Comparison of ENCODE assay signal across 22 mouse cellular contexts in the genomic region with DNA sequence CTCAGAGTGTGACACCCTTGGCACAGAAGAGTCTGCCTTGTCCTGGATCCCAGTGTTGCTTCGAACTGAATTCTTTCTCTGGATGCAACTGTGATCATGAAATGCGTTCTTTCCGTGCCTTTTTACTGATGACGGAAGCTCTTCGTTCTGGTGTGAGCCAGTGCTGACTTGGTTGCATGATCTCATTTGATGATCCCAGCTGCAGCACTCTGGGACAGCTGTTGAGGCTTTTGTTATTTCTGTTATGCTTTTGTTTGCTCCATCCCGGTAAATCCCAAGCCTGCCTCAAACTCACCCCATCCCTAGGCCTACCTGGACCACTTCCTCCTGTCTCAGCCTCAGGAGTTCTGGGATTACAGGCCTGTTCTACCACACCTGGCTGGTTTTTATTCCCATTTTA. TPM values are rescaled to one million over a fixed set of nuclear protein-coding genes. Genes with fewer than 3 reads are reported as not detected.
DNase-seq lines count a peak whose midpoint lies in the region; ATAC-seq and TF ChIP-seq lines count a peak whose summit lies in the region.
"Had no signal": no experiment of that assay in that cellular context is flagged by ENCODE, and none has a peak within 500 bp of the region (broad histone marks: within the 10 kb centered on the region; RNA-seq: fewer than 3 reads in every experiment).

No protein-coding gene starts in this region.

- no peak for DNase-seq in gastrocnemius, adult 2 months
- DNase-seq in gastrocnemius, adult 18-20 months (ENCODE audit: low spot score), result no peak
- DNase-seq in kidney, postnatal 14 days, result no peak
- DNase-seq in liver, embryonic 13.5 days, result no peak
- no peak for DNase-seq in thymus, adult 2 months
- no peak for DNase-seq in left cerebral cortex, adult 2 months (ENCODE audit: extremely low spot score in 1 of 2, low spot score in 2 of 2)
- DNase-seq: adrenal gland, postnatal 36 days; cerebellum, adult 18-20 months; cerebellum, postnatal 25 days; heart, adult 18-20 months; right cerebral cortex, adult 18-20 months had no signal

- H3K9me3 ChIP-seq in kidney, embryonic 14.5 days (ENCODE audit: control insufficient read depth, low read length), result no peaks in the 10 kb centered on the region
- H3K9me3 ChIP-seq in liver, embryonic 13.5 days (replicated peaks), result no peaks in the 10 kb centered on the region
- H3K9me3 ChIP-seq: forebrain, embryonic 15.5 days; hindbrain, embryonic 13.5 days; limb, embryonic 13.5 days; lung, embryonic 15.5 days; neural tube, embryonic 12.5 days had no signal

- no peak overlapping the region for H3ac ChIP-seq in C2C12 (ENCODE audit: control insufficient read depth, insufficient read length, low read depth)

- H3K79me2 ChIP-seq in C2C12 (ENCODE audit: control insufficient read depth, insufficient read depth), result peaks cover 8% of the 10 kb centered on the region

- peaks cover 7% of the 10 kb centered on the region for H3K79me3 ChIP-seq in C2C12 (ENCODE audit: low read depth)

- no peak overlapping the region for H3K4me2 ChIP-seq in kidney, embryonic 14.5 days (replicated peaks; ENCODE audit: low read depth, low read length)
- H3K4me2 ChIP-seq in liver, embryonic 13.5 days, result peak overlapping the region; percentile 63
- H3K4me2 ChIP-seq: forebrain, embryonic 15.5 days; hindbrain, embryonic 13.5 days; limb, embryonic 13.5 days; lung, embryonic 15.5 days; midbrain, embryonic 11.5 days; neural tube, embryonic 12.5 days had no signal

- 55% methylated on average over 6 of the region's 6 CpGs for WGBS in kidney, embryonic 14.5 days
- 87% methylated on average over 6 of the region's 6 CpGs for WGBS in liver, embryonic 13.5 days (ENCODE audit: insufficient replicate concordance)
- WGBS in thymus, adult 2 months, result 96% methylated on average over 6 of the region's 6 CpGs

- H3K27ac ChIP-seq in gastrocnemius, adult 2 months, result 0 out of 2 replicates have a peak overlapping the region, but pooled peaks have one; percentile 57
- H3K27ac ChIP-seq in kidney, embryonic 14.5 days (ENCODE audit: low read depth, low read length), result peak overlapping the region; percentile 59; the same call in 1 of the 2 replicates
- H3K27ac ChIP-seq in liver, embryonic 13.5 days, result peak overlapping the region; percentile 91
- H3K27ac ChIP-seq in thymus, adult 2 months (ENCODE audit: control insufficient read depth, insufficient read depth, low read length), result no peak overlapping the region
- H3K27ac ChIP-seq in left cerebral cortex, adult 2 months, result no peak overlapping the region
- H3K27ac ChIP-seq: forebrain, embryonic 15.5 days; hindbrain, embryonic 13.5 days; limb, embryonic 13.5 days; lung, embryonic 15.5 days; macrophage; neural tube, embryonic 12.5 days; stomach, postnatal 0 days had no signal

- no peaks in the 10 kb centered on the region for H3K36me3 ChIP-seq in kidney, embryonic 14.5 days (ENCODE audit: control insufficient read depth, insufficient read depth, low read length)
- H3K36me3 ChIP-seq in C2C12 (ENCODE audit: control insufficient read depth, insufficient read depth), result no peaks in the 10 kb centered on the region
- H3K36me3 ChIP-seq in liver, embryonic 13.5 days, result no peaks in the 10 kb centered on the region
- no peaks in the 10 kb centered on the region for H3K36me3 ChIP-seq in thymus, adult 2 months (ENCODE audit: control insufficient read depth, insufficient read depth, low read length)
- H3K36me3 ChIP-seq: forebrain, embryonic 15.5 days; hindbrain, embryonic 13.5 days; limb, embryonic 13.5 days; lung, embryonic 15.5 days; neural tube, embryonic 12.5 days had no signal

- H3K4me3 ChIP-seq in gastrocnemius, adult 2 months, result no peak overlapping the region
- no peak overlapping the region for H3K4me3 ChIP-seq in kidney, embryonic 14.5 days (ENCODE audit: low read length)
- no peak overlapping the region for H3K4me3 ChIP-seq in C2C12 (ENCODE audit: insufficient read depth, poor library complexity, severe bottlenecking)
- 0 out of 2 replicates have a peak overlapping the region, but pooled peaks have one; percentile 6 for H3K4me3 ChIP-seq in liver, embryonic 13.5 days (replicated peaks)
- H3K4me3 ChIP-seq in thymus, adult 2 months (ENCODE audit: control insufficient read depth, insufficient read depth, low read length), result no peak overlapping the region
- H3K4me3 ChIP-seq in left cerebral cortex, adult 2 months, result no peak overlapping the region
- H3K4me3 ChIP-seq: forebrain, embryonic 15.5 days; hindbrain, embryonic 13.5 days; limb, embryonic 13.5 days; lung, embryonic 15.5 days; neural tube, embryonic 12.5 days had no signal

- no peaks in the 10 kb centered on the region for H3K27me3 ChIP-seq in kidney, embryonic 14.5 days (ENCODE audit: control insufficient read depth, insufficient read depth, low read length)
- H3K27me3 ChIP-seq in C2C12 (ENCODE audit: control insufficient read depth, insufficient read depth, insufficient read length), result no peaks in the 10 kb centered on the region
- no peaks in the 10 kb centered on the region for H3K27me3 ChIP-seq in liver, embryonic 13.5 days
- H3K27me3 ChIP-seq in thymus, adult 2 months (ENCODE audit: control insufficient read depth, insufficient read depth, low read length), result no peaks in the 10 kb centered on the region
- H3K27me3 ChIP-seq: forebrain, embryonic 15.5 days; hindbrain, embryonic 13.5 days; limb, embryonic 13.5 days; lung, embryonic 15.5 days; neural tube, embryonic 12.5 days had no signal

- H3K4me1 ChIP-seq in kidney, embryonic 14.5 days (ENCODE audit: control insufficient read depth, insufficient read depth, low read length), result peaks cover 13% of the 10 kb centered on the region; the same call in 1 of the 2 replicates
- H3K4me1 ChIP-seq in liver, embryonic 13.5 days (replicated peaks), result peaks cover 60% of the 10 kb centered on the region
- peaks cover 13% of the 10 kb centered on the region for H3K4me1 ChIP-seq in thymus, adult 2 months (replicated peaks; ENCODE audit: control insufficient read depth, insufficient read depth, low read length)

- intact Hi-C loops in gastrocnemius, adult 2 months (cut with DNase I), result loop anchor here (5.0 kb wide), 1 partner anchor 39 kb away; no protein-coding TSS in a partner anchor
- intact Hi-C loops in left cerebral cortex, adult 2 months (cut with DNase I), result no loop called here

- no peak for TF ChIP-seq CTCF in gastrocnemius, adult 2 months (IDR thresholded peaks at IDR 0.05)
- TF ChIP-seq CTCF in C2C12 (IDR thresholded peaks at IDR 0.05; ENCODE audit: control insufficient read depth, insufficient read depth, insufficient read length), result no peak
- no peak for TF ChIP-seq CTCF in thymus, adult 2 months (IDR thresholded peaks at IDR 0.05; ENCODE audit: borderline replicate concordance, control insufficient read depth, extremely low read depth, insufficient read depth, low read length, poor library complexity)
- TF ChIP-seq CTCF in left cerebral cortex, adult 2 months (IDR thresholded peaks at IDR 0.05), result no peak

- TF ChIP-seq POLR2A in thymus, adult 2 months (IDR thresholded peaks at IDR 0.05; ENCODE audit: control insufficient read depth, extremely low read depth, insufficient read depth, low read length, poor library complexity), result no peak

- no peak overlapping the region for H3K9ac ChIP-seq in kidney, embryonic 14.5 days (ENCODE audit: low read depth, low read length)
- H3K9ac ChIP-seq in liver, embryonic 13.5 days, result peak overlapping the region; percentile 72
- H3K9ac ChIP-seq: forebrain, embryonic 15.5 days; hindbrain, embryonic 13.5 days; limb, embryonic 13.5 days; lung, embryonic 15.5 days; neural tube, embryonic 12.5 days had no signal

- ATAC-seq in kidney, embryonic 14.5 days (ENCODE audit: low FRiP score, low TSS enrichment), result no peak
- no peak for ATAC-seq in liver, embryonic 13.5 days (ENCODE audit: low read depth)
- ATAC-seq: forebrain, embryonic 15.5 days; inflammation-experienced regulatory T-cells, adult 6 months had no signal

TF ChIP-seq in C2C12, 6 proteins besides CTCF, POLR2A, EP300 and RAD21:
- TF ChIP-seq MYOD1 (IDR thresholded peaks at IDR 0.05; ENCODE audit: control insufficient read depth, insufficient read length, low read depth), result peak; percentile 58
- no peak for TF ChIP-seq CEBPB (IDR thresholded peaks at IDR 0.05; ENCODE audit: low read depth)
- no peak for TF ChIP-seq MAX (IDR thresholded peaks at IDR 0.05)

RNA-seq across cellular contexts. Expression of a gene that starts 4.1 kb away (rescaled TPM):
- total RNA-seq in gastrocnemius, adult 2 months (2021), result 100 to 1,000 TPM; 182 to 332 TPM
- 100 to 1,000 TPM; 287 to 374 TPM for total RNA-seq in gastrocnemius, adult 18-20 months (2021)
- 97.8 and 143 TPM in 2 replicates for polyA plus RNA-seq in kidney, embryonic 14.5 days (2014; fragmentation: Nextera tagmentation; extraction: Ambion mirVana)
- polyA plus RNA-seq in C2C12 (2012; fragmentation: generic; extraction: Trizol), result 41.2 TPM
- polyA plus RNA-seq in liver, embryonic 13.5 days (2015; fragmentation: Nextera tagmentation; extraction: Ambion mirVana), result 81.7 and 96.5 TPM in 2 replicates
- 15.9 and 20.5 TPM in 2 replicates for polyA plus RNA-seq in thymus, adult 2 months (2012; rRNA removed)
- 100 to 1,000 TPM; 140 to 147 TPM for total RNA-seq in left cerebral cortex, adult 2 months (2021)

RNA-seq across cellular contexts. Expression of a gene that starts 53.1 kb away (rescaled TPM):
- total RNA-seq in gastrocnemius, adult 2 months (2021), result 10 to 100 TPM; 71.3 to 75.6 TPM
- 10 to 100 TPM; 65.4 to 75.4 TPM for total RNA-seq in gastrocnemius, adult 18-20 months (2021)
- polyA plus RNA-seq in kidney, embryonic 14.5 days (2014; fragmentation: Nextera tagmentation; extraction: Ambion mirVana), result 403 and 409 TPM in 2 replicates
- polyA plus RNA-seq in C2C12 (2012; fragmentation: generic; extraction: Trizol), result 168 TPM
- polyA plus RNA-seq in liver, embryonic 13.5 days (2015; fragmentation: Nextera tagmentation; extraction: Ambion mirVana), result 183 and 200 TPM in 2 replicates
- polyA plus RNA-seq in thymus, adult 2 months (2012; rRNA removed), result 63.5 and 65.8 TPM in 2 replicates
- 100 to 1,000 TPM; 196 to 198 TPM for total RNA-seq in left cerebral cortex, adult 2 months (2021)

Comparison
In these comparisons a context has a peak if more than half of its experiments do, and no peak if none do; other contexts are left out.
1. H3K27ac ChIP-seq: peak in gastrocnemius, adult 2 months (single experiment), kidney, embryonic 14.5 days (single experiment) and liver, embryonic 13.5 days (single experiment); none in thymus, adult 2 months (single experiment) and left cerebral cortex, adult 2 months (single experiment).